Mouse (Mus musculus) C3H10T1/2 (cell line): ENCODE results near the gene 4933425L06Rik. TPM values are rescaled to one million over a fixed set of nuclear protein-coding genes. Genes with fewer than 3 reads are reported as not detected.

ENCODE experiments used
- polyA plus RNA-seq, 2 experiments: library from polyadenylated mRNA; unstranded; fragments of >200 nt; fragmentation: generic; extraction: Trizol; gene quantifications; one replicate each; pipeline ENCODE4 v1.2.1; 2012; ENCODE audit warnings: missing spikeins in 2 of 2

4933425L06Rik gene
- not detected for polyA plus RNA-seq

GRCm38 (mm10) chr13:105081862-105082261 is at the start of gene 4933425L06Rik:
TSS of gene 4933425L06Rik (plus strand) at chr13:105082122.

GRCm38 (mm10) chr13:105054181-105054940 is 27.6 kb upstream of the 4933425L06Rik start, which contains the start of gene Rgs7bp:
TSS of gene Rgs7bp (minus strand) at chr13:105054930.

Other genes starting within 250 kb of the 4933425L06Rik start
- not detected for gene Shisal2b, start 218.2 kb upstream of the 4933425L06Rik start, polyA plus RNA-seq
- not detected for gene Rgs7bp, start 27.2 kb upstream of the 4933425L06Rik start, polyA plus RNA-seq
- gene Rnf180, start 212.7 kb downstream of the 4933425L06Rik start, polyA plus RNA-seq = under 1 TPM in 1 of 2 experiments, not detected in 1; 0.02 TPM